Mouse (Mus musculus): ENCODE measurements around the gene Phkg2.

- TF ChIP-seq CTCF (IDR thresholded peaks at IDR 0.05; ENCODE audit: extremely low read depth, insufficient read depth, low read length) (no peak), POLR2A (IDR thresholded peaks at IDR 0.05; ENCODE audit: extremely low read depth, insufficient read depth, low read length) (no peak)
Observed at GRCm38 (mm10) chr7:127560580-127560979, 12.6 kb upstream of the Phkg2 start.

Data from cortical plate, adult 2 months (tissue).